Mouse (Mus musculus): Measurements from ENCODE around the gene Bicra. TPM values are rescaled to one million over a fixed set of nuclear protein-coding genes. Genes with fewer than 3 reads are reported as not detected.
A peak's percentile ranks its signal among the peaks of the same experiment; 100 is the strongest.

Bicra gene
- polyA plus RNA-seq, 1 experiment from 2014 or later, result 1.8 TPM

GRCm38 (mm10) chr7:16014521-16015175 is 33.1 kb downstream of the Bicra start:
- no peaks in the 10 kb centered on the region; the same call in 1 of the 2 replicates for H3K36me3 ChIP-seq (ENCODE audit: control insufficient read depth, insufficient read depth, low read length)
- ATAC-seq (ENCODE audit: low FRiP score, low TSS enrichment) (no peak), DNase-seq (ENCODE audit: low spot score) (no peak)
- no peak overlapping the region for H3K4me3 ChIP-seq (ENCODE audit: low read depth, low read length)
- TF ChIP-seq CTCF (IDR thresholded peaks at IDR 0.05; ENCODE audit: low read depth), result no peak
- no peaks in the 10 kb centered on the region for H3K27me3 ChIP-seq (ENCODE audit: control insufficient read depth, insufficient read depth, low read length)
- H3K27ac ChIP-seq (replicated peaks), result no peak overlapping the region
- H3K9ac ChIP-seq (ENCODE audit: low read length), result no peak overlapping the region
- H3K9me3 ChIP-seq (ENCODE audit: control insufficient read depth, low read length), result no peaks in the 10 kb centered on the region
- 83% methylated on average over 8 of the region's 8 CpGs for WGBS
- no peak overlapping the region for H3K4me2 ChIP-seq (replicated peaks; ENCODE audit: low read depth)
- H3K4me1 ChIP-seq (replicated peaks; ENCODE audit: control insufficient read depth, insufficient read depth), result no peaks in the 10 kb centered on the region

GRCm38 (mm10) chr7:16013722-16014275 is 33.9 kb downstream of the Bicra start:
- ATAC-seq (ENCODE audit: low FRiP score, low TSS enrichment), result no peak
- Histone ChIP-seq H3K27me3 (ENCODE audit: control insufficient read depth, insufficient read depth, low read length) (no peaks in the 10 kb centered on the region), H3K9me3 (ENCODE audit: control insufficient read depth, low read length) (no peaks in the 10 kb centered on the region), H3K4me3 (ENCODE audit: low read depth, low read length) (no peak overlapping the region), H3K36me3 (ENCODE audit: control insufficient read depth, insufficient read depth, low read length) (no peaks in the 10 kb centered on the region; the same call in 1 of the 2 replicates), H3K27ac (replicated peaks) (no peak overlapping the region), H3K4me2 (replicated peaks; ENCODE audit: low read depth) (no peak overlapping the region), H3K9ac (ENCODE audit: low read length) (no peak overlapping the region), H3K4me1 (replicated peaks; ENCODE audit: control insufficient read depth, insufficient read depth) (no peaks in the 10 kb centered on the region)
- 82% methylated on average over 5 of the region's 5 CpGs for WGBS
- DNase-seq (ENCODE audit: low spot score), result no peak
- TF ChIP-seq CTCF (IDR thresholded peaks at IDR 0.05; ENCODE audit: low read depth) (no peak), EP300 (optimal IDR thresholded peaks at IDR 0.05) (no peak)

- ATAC-seq (ENCODE audit: low FRiP score, low TSS enrichment) (peak; percentile 32; the same call in 1 of the 2 replicates), DNase-seq (ENCODE audit: low spot score) (peak; percentile 53)
- no peaks in the 10 kb centered on the region for H3K27me3 ChIP-seq (ENCODE audit: control insufficient read depth, insufficient read depth, low read length)
These were observed 35.0 kb downstream of the Bicra start for GRCm38 (mm10) chr7:16012576-16013263.

GRCm38 (mm10) chr7:16011418-16012085 is 36.2 kb downstream of the Bicra start:
- WGBS, result 64% methylated on average over 7 of the region's 7 CpGs
- Histone ChIP-seq H3K9ac (ENCODE audit: low read length) (no peak overlapping the region), H3K4me3 (ENCODE audit: low read depth, low read length) (no peak overlapping the region), H3K27ac (replicated peaks) (peak overlapping the region; percentile 56), H3K4me1 (replicated peaks; ENCODE audit: control insufficient read depth, insufficient read depth) (no peaks in the 10 kb centered on the region), H3K9me3 (ENCODE audit: control insufficient read depth, low read length) (no peaks in the 10 kb centered on the region), H3K27me3 (ENCODE audit: control insufficient read depth, insufficient read depth, low read length) (no peaks in the 10 kb centered on the region), H3K4me2 (replicated peaks; ENCODE audit: low read depth) (no peak overlapping the region; the same call in 1 of the 2 replicates), H3K36me3 (ENCODE audit: control insufficient read depth, insufficient read depth, low read length) (no peaks in the 10 kb centered on the region; the same call in 1 of the 2 replicates)
- DNase-seq (ENCODE audit: low spot score), result peak; percentile 42
- TF ChIP-seq EP300 (optimal IDR thresholded peaks at IDR 0.05) (no peak), CTCF (IDR thresholded peaks at IDR 0.05; ENCODE audit: low read depth) (no peak)
- peak; percentile 73 for ATAC-seq (ENCODE audit: low FRiP score, low TSS enrichment)

More at GRCm38 (mm10) chr7:16012576-16013263, 35.0 kb downstream of the Bicra start:
- TF ChIP-seq CTCF (IDR thresholded peaks at IDR 0.05; ENCODE audit: low read depth), result peak; percentile 67
- TF ChIP-seq EP300 (optimal IDR thresholded peaks at IDR 0.05), result no peak
- H3K9ac ChIP-seq (ENCODE audit: low read length), result no peak overlapping the region
- H3K4me3 ChIP-seq (ENCODE audit: low read depth, low read length), result no peak overlapping the region
- H3K4me2 ChIP-seq (replicated peaks; ENCODE audit: low read depth), result no peak overlapping the region
- no peaks in the 10 kb centered on the region; the same call in 1 of the 2 replicates for H3K36me3 ChIP-seq (ENCODE audit: control insufficient read depth, insufficient read depth, low read length)
- H3K27ac ChIP-seq (replicated peaks), result no peak overlapping the region; the same call in 1 of the 2 replicates
- no peaks in the 10 kb centered on the region for H3K9me3 ChIP-seq (ENCODE audit: control insufficient read depth, low read length)
- H3K4me1 ChIP-seq (replicated peaks; ENCODE audit: control insufficient read depth, insufficient read depth), result no peaks in the 10 kb centered on the region
- WGBS, result 78% methylated on average over 11 of the region's 11 CpGs

GRCm38 (mm10) chr7:16010649-16011048 is 37.1 kb downstream of the Bicra start:
- DNase-seq (ENCODE audit: low spot score), result no peak
- H3K9me3 ChIP-seq (ENCODE audit: control insufficient read depth, low read length), result no peaks in the 10 kb centered on the region
- WGBS, result 68% methylated on average over 5 of the region's 5 CpGs
- TF ChIP-seq EP300 (optimal IDR thresholded peaks at IDR 0.05), result no peak
- TF ChIP-seq CTCF (IDR thresholded peaks at IDR 0.05; ENCODE audit: low read depth), result no peak
- no peaks in the 10 kb centered on the region for H3K27me3 ChIP-seq (ENCODE audit: control insufficient read depth, insufficient read depth, low read length)
- no peak overlapping the region for H3K4me2 ChIP-seq (replicated peaks; ENCODE audit: low read depth)
- 0 out of 2 replicates have a peak overlapping the region, but pooled peaks have one; percentile 56 for H3K27ac ChIP-seq (replicated peaks)
- H3K4me3 ChIP-seq (ENCODE audit: low read depth, low read length), result no peak overlapping the region
- no peak for ATAC-seq (ENCODE audit: low FRiP score, low TSS enrichment)
- H3K9ac ChIP-seq (ENCODE audit: low read length), result no peak overlapping the region
- H3K36me3 ChIP-seq (ENCODE audit: control insufficient read depth, insufficient read depth, low read length), result no peaks in the 10 kb centered on the region; the same call in 1 of the 2 replicates
- no peaks in the 10 kb centered on the region for H3K4me1 ChIP-seq (replicated peaks; ENCODE audit: control insufficient read depth, insufficient read depth)
